Mouse (Mus musculus) lung, postnatal 25 days (tissue): Measurements from ENCODE around the gene Gm5065.

Experiments used
- DNase-seq: peaks from one replicate; pipeline ENCODE4 v3.0.0; 2022; ENCODE audit warnings: low spot score

Gm5065 gene

GRCm38 (mm10) chr7:5350237-5350636 lies at the start of gene Gm5065:
Gene Gm5065, plus strand, starts transcription at chr7:5350537.
- DNase-seq = no peak

DNA sequence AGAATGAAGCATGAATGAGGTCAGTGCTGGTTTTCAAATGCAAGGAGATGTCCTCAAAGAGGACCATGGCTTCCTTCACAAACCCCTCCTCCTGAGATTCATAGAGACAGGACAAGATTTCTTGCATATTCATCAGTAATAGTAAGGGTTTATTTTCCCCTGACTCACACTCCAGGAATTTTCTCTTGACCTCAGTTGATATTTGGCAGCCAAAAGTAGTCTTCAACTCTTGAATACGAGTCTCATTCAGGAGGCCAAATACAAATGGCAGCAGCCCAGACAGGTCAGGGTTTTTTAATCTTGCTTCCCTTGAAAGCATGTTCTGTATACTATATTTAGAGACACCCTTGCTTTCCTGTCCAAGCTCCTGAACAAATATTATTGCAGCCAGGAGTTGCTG lies 22.8 kb upstream of the Gm5065 start:
- DNase-seq = no peak

DNA sequence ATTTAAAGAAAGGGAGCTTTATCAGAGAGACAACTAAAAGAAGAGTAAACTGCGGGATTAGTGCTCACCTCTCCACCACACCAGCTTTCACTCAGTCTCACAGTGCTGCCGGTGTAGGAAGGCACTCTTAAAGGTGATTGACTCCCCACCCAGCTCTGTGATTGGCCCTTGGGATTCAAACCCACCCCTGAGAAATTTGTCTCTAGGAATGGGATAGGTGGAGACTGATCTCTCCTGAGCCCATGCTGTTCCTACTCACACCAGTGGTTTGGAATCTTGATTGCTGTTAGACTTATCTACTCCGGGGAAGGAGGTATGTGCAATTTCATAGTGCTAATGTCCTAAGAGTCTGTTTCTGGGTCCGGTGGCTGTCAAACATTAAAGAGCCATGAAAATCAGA lies 598 bp downstream of the Gm5065 start, which contains the start of gene Nlrp2:
TSS of gene Nlrp2 (minus strand) at position 101 of the 400 bp plus-strand sequence.
- no peak for DNase-seq

- DNase-seq = no peak
These were observed 13.3 kb downstream of the Gm5065 start for GRCm38 (mm10) chr7:5363599-5363998.

DNA sequence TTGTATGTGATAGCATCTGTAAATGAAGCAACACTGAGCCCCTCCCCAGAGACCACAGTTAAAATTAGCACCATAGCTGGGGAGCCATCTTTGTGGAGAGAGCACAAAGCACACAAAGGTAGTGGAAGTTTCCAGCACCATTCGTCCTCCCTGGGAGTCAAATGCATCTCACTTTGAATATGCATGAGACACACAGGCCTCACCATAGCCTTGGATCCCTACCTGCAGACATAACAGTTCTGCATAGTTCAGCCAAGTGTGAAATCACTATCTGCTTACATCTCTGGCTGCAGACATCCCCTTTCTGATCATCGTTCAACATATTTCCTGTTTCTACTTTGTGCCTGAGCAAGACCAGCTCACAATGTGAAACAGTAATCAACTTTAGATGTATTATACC lies 16.4 kb downstream of the Gm5065 start:
- DNase-seq = no peak

DNA sequence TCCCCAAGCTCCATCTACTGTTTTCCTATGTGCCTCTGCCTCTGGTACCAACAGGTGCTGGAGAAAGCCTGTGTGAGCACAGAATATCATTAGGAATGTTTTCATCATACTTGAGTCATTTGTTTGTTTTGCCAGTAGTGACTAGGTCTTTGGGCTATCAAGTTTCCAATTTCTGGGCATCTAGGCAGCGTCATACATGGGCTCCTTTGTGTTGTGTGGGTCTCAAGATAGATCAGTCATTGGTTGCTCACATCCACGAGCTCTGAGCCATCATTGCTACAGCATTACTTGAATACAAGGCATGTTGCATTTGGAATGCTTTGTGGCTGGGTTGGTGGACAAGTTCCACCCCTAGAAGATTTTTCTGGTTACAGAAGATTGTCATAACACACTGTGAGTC lies 55.9 kb downstream of the Gm5065 start:
- DNase-seq = no peak
